Mouse (Mus musculus): ENCODE data around the gene Pla2g2e.
A peak's percentile ranks its signal among the peaks of the same experiment; 100 is the strongest.
"Not testable (repeated sequence)": the region's sequence is repeated elsewhere in the genome, so short reads cannot be mapped to it uniquely, and the experiment has no call there.

Pla2g2e gene

GRCm38 (mm10) chr4:138877731-138878130 lies at the start of gene Pla2g2e:
TSS of gene Pla2g2e (plus strand) at chr4:138877942.
- DNase-seq (ENCODE audit: low read depth, low spot score), result no peak

DNA sequence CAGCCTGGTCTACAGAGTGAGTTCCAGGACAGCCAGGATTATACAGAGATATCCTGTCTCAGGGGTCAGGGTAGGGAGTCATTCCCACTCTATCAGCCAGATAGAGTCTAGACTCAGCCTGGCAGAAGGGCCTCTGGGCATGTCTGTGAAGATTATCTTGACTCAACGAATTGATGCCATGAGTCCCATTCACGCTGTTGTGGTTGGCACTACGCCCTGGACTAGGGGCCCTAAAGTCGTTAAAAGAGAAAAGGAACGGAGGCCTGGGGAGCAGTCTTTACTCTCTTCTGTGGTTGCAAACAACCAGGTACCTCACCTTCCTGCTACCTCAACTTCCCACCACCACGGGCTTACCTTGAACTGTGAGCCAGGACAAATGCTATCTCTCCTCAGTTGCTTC lies 37.9 kb upstream of the Pla2g2e start:
- DNase-seq (ENCODE audit: low read depth, low spot score), result no peak

DNA sequence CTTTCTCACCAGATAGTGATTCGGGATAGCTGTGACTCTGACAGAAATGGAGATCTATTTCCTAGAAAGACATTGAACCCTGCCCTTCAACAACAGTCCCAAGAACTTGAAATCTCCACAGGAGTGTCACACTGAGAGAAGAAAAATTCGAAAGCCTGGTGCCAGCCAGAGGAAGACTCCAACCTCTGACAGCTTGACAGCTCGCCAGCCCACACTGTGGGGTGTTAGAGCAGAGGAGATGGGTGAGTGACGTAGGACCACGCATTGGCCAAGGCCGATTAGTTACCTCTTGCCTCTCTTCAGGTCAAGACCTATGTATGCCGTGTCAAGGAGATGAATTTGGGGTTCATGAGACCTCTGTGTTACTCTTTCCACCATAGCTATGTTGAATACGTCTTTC lies 37.0 kb upstream of the Pla2g2e start:
- no peak for DNase-seq (ENCODE audit: low read depth, low spot score)

- DNase-seq (ENCODE audit: low read depth, low spot score), result no peak
Observed at GRCm38 (mm10) chr4:138841386-138841785, 36.4 kb upstream of the Pla2g2e start.

DNA sequence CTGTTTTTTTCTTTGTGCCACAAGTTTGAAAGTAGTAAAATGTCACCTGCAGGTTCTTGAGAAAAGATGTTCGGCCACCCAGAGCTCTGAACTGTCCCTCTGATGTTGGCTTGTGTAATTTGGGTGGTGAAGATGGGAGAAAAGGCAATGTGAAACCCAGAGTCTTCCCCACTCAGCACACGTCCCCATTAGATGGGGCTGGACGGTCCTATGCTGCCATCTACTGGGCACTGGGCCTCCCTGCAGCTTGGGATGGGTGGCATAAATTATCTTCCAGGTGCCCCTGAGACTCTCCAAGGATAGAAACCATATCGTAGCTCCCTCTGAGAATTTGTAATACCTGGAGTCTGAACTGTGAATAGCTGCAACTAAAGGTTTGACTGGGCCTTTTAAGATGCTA lies 26.3 kb upstream of the Pla2g2e start:
- peak; percentile 59 for DNase-seq (ENCODE audit: low read depth, low spot score)

DNA sequence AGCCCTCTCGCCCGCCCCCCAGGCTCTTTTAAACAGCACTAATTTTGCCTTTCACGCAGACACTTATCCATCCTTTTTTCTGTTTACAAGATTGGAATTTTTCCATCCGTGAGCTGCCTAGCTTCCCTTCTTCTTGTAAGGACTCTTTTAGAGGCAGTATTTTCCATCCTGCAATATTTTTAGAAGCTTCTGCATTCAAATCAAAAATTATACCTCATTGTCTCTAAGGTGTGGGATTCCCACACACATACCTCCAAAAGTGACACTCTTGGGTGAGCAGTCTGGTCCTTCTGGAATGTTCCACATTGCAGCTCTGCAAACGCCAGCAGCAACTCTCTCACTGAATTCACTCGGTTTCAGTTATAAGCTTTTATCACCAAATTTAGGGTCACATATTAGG lies 24.8 kb upstream of the Pla2g2e start:
- no peak for DNase-seq (ENCODE audit: low read depth, low spot score)

GRCm38 (mm10) chr4:138855092-138855632 lies 22.6 kb upstream of the Pla2g2e start:
- no peak for DNase-seq (ENCODE audit: low read depth, low spot score)

- peak; percentile 68 for DNase-seq (ENCODE audit: low read depth, low spot score)
Observed at GRCm38 (mm10) chr4:138856491-138856890, 21.3 kb upstream of the Pla2g2e start.

DNA sequence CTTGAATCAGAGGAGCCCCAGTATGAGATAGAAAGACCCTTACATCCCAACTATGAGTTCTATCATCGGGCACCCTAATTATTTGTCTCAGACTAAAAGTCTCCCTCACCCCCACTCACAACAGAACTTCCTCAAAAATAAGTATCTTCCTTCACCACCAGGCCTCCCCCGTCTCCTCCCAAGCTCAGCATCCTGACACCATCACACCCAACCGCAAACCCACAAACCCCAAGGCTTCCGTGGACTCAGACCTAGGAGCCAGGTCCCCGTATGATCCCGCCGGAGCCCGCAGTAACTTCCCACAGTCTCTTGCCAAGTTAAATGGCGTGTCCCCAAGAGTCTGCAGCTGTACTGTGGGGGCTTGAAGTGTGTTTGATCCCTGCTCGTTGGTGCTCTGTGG lies 20.2 kb upstream of the Pla2g2e start:
- no peak for DNase-seq (ENCODE audit: low read depth, low spot score)

DNA sequence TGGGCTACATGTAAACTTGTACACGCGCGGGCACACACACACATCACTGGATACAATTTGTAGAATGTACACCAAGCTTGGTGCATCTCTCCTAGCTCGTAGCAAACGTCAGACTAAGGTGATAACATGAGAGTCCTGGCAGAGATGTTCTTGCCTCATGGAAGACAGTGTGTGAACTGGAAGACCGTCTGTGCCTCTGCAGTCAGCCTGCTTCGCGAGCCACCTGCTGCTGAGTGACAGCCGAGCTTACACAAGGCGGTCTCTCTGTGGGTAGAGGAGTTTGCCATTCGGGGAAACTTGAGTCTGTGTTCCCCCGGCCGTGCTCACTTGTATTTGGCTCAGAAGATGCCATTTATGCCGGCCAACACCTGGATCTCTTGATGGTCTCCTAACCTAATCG lies 19.3 kb upstream of the Pla2g2e start:
- DNase-seq (ENCODE audit: low read depth, low spot score), result no peak

- DNase-seq (ENCODE audit: low read depth, low spot score), result peak; percentile 48
Observed at GRCm38 (mm10) chr4:138859245-138859644, 18.5 kb upstream of the Pla2g2e start.

DNA sequence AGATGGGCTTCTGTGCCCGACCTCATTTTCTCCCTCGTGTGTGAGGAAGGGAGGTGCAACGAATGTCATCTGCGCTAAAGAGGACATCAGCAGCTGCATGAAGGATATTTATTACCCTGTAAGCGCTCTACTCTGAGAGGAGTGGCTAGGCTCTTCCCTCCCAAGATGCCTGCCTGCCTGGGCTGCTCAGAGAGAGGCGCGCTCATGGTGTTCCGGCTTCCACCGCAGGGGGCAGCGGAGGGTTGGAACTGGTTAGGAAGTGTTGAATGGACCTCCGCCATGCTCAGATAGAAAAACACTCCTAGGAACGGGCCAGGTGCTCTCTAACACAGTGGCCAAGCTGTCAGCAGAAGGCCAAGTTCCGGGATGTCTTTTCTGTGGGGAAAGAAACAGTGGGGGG lies 18.0 kb upstream of the Pla2g2e start:
- DNase-seq (ENCODE audit: low read depth, low spot score), result peak; percentile 76

DNA sequence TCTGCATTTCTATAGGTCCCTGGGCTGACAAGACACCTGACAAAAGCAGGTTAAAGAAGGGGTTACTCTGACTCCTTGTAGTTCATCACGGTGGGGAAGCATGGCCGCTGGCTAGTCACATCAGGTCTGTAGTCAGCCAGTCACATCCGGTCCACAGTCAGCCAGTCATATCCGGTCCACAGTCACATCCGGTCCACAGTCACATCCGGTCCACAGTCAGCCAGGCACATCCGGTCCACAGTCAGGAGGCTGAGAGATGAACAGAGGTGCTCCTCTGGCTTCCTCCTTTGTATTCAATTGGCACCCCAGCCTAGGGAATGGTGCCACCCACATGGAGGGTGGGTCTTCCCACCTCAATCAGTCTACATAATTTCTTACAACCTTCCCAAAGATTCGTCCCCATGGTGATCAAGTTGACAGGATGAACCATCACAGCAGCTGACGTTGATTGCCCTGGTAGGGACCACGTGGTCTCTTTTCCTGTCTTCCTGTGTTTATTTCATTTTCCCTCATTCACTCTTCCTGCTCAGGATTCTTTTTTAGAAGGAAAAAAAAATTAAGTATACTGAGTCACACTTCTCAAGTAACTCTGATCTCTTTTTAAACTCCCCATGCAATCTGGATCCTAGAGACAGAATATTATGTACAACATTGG lies 14.3 kb upstream of the Pla2g2e start, which contains the start of gene Pla2g5:
TSS of gene Pla2g5 (minus strand) at position 139 of the 655 bp plus-strand sequence.
- no peak for DNase-seq (ENCODE audit: low read depth, low spot score)

- no peak for DNase-seq (ENCODE audit: low read depth, low spot score)
Observed at GRCm38 (mm10) chr4:138865092-138865491, 12.7 kb upstream of the Pla2g2e start.

DNA sequence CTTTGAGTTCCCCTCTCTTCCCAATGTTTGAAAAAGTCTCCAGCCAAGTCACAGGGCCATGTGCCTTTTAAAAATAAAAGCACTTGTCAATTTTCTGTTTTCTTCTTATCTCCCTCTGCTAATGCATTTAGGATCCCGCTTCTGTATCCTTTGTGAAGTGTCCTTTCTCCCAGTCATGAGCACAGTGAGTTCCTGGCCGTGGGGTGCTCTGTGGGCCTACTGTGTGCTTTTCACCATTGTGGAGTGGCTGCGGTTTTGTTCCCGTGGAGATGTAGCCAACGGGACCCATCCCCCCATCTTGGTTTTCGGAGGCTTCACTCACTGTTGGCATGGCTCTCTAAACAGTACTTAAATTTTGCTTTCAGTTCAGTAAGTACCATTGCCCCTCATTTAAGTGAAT lies 11.8 kb upstream of the Pla2g2e start:
- DNase-seq (ENCODE audit: low read depth, low spot score), result no peak

DNA sequence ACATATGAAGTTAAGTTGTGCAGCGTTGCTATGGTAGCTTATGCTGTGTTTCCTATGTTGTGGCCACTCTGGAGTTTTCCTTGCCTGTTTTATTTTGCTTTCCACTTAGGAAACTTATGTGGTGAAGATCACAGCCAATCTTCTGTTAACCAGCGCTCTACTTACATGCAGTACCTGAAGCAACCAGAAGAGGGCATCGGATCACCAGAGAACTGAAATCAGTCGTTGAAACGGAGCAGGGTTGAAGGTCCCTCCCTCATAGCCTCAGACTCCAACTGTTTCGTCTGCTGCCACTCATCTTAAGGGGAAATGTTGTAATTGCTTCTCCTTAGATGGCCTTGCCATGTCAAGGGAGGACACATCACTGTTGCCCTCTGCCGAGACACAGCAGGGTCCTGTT lies 11.3 kb upstream of the Pla2g2e start:
- peak; percentile 67 for DNase-seq (ENCODE audit: low read depth, low spot score)

GRCm38 (mm10) chr4:138868666-138869065 lies 9.1 kb upstream of the Pla2g2e start:
- no peak for DNase-seq (ENCODE audit: low read depth, low spot score)

- no peak for DNase-seq (ENCODE audit: low read depth, low spot score)
Observed at GRCm38 (mm10) chr4:138873864-138874263, 3.9 kb upstream of the Pla2g2e start, which contains the start of gene Gm13030. TSS of gene Gm13030 (minus strand) at chr4:138873964.

DNA sequence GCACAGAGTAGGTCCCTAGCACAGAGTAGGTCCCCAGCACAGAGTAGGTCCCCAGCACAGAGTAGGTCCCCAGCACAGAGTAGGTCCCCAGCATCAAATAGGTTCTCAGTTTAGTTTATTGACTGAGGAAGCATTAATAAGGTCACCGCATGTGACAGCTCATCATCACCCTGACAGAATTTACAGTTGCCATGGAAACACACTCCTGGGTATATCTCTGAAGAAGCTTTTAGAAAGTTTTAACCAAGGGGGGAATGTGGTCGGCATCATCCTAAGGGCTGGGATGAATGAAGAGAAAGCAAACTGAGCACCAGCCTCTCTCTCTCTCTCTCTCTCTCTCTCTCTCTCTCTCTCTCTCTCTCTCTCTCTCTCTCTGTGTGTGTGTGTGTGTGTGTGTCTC lies 2.5 kb upstream of the Pla2g2e start:
- DNase-seq (ENCODE audit: low read depth, low spot score), result not testable (repeated sequence)

DNA sequence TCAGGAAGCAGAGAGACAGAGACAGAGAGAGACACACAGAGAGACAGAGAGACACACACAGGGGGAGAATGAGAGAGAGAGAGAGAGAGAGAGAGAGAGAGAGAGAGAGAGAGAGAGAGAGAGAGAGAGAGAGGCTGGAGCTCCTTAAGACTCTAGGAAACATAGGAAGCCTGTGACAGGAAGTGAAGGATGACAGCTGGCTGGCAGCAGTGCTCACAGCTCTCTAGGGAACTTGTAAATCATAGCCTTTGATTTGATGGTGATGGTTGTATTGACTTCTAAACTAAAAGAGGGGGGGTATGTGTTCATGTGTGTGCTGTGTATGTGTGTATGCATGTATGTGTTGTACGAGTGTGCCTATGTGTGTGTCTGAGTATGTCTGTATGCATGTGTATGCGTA lies 1.8 kb upstream of the Pla2g2e start:
- DNase-seq (ENCODE audit: low read depth, low spot score), result no peak

GRCm38 (mm10) chr4:138878783-138879182 lies 1.0 kb downstream of the Pla2g2e start:
- no peak for DNase-seq (ENCODE audit: low read depth, low spot score)

GRCm38 (mm10) chr4:138879808-138880207 lies 2.1 kb downstream of the Pla2g2e start:
- no peak for DNase-seq (ENCODE audit: low read depth, low spot score)

DNA sequence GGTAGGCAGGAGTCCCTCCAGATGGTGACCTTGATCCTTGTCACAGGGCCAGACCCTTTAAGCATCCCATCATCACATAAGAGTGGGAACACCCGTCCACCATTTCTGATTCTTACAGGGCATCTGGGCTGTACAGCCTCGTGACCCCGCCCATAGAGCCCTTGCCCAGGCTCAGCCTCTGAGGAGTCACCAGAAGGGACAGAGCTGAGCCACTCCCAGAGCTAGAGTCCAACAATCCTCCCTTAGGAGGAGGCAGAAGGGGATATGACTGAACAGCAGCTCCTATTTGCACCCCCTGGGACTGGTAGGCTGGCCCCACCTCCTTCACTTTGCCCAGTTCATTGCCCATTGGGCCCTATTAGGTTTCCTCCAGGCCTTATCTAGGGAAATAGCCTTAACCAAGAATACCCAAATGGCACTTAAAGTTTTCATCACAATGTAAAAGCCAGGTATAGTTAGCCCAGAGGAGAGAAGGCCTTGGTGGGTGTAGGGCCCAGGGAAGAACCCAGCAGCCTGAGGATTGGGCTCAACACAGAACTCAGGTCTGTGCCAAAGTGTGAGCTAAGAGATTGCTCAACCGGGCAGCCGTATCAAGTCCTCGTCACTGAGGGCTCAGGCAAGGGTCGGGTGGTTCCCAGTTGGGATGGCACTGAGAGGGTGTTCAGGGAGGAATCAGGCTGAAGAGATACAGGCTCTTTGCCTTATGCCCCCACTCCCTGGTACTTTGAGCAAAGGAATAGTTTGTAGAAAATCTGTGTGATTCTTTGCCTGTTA lies 3.3 kb downstream of the Pla2g2e start:
- DNase-seq (ENCODE audit: low read depth, low spot score), result no peak
